Mouse (Mus musculus): ENCODE measurements around the gene Cdc14b.
A peak's percentile ranks its signal among the peaks of the same experiment; 100 is the strongest.

Cdc14b gene

GRCm38 (mm10) chr13:64178746-64179652 lies 96.1 kb downstream of the Cdc14b start:
- DNase-seq (ENCODE audit: low read depth in 1 of 2, low spot score in 2 of 2), result no peak

- DNase-seq (ENCODE audit: low read depth in 1 of 2, low spot score in 2 of 2), result no peak
Observed at GRCm38 (mm10) chr13:64178000-64178399, 97.1 kb downstream of the Cdc14b start.

- DNase-seq (ENCODE audit: low read depth in 1 of 2, low spot score in 2 of 2), result no peak
Observed at GRCm38 (mm10) chr13:64169746-64170145, 105.3 kb downstream of the Cdc14b start.

GRCm38 (mm10) chr13:64163147-64163715 lies 111.9 kb downstream of the Cdc14b start:
- DNase-seq (ENCODE audit: low read depth in 1 of 2, low spot score in 2 of 2), result no peak

DNA sequence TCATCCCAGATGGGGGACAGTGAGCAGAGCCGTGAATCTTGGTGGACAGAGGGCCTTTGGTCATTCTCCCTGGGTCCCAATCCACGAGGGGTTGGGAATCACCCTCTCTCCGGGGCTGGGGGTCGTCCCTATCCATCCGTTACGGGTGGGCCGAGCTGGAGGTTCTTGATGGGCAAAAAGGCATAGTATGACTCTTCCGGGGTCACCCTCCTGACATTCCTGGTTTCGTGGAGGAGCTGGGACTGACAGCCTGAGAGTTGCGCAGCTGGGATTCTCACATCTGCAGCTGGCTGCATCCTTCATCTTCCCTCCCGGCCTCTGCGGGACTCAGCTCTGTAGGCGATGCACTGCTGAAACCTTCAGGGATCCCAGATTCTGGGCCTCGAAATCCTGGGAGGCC lies 112.5 kb downstream of the Cdc14b start:
- DNase-seq (ENCODE audit: low read depth in 1 of 2, low spot score in 2 of 2), result no peak

GRCm38 (mm10) chr13:64161916-64162611 lies 113.0 kb downstream of the Cdc14b start:
- no peak for DNase-seq (ENCODE audit: low read depth in 1 of 2, low spot score in 2 of 2)

GRCm38 (mm10) chr13:64161548-64161915 lies 113.6 kb downstream of the Cdc14b start, which contains the start of gene Habp4:
TSS of gene Habp4 (plus strand) at chr13:64161824.
- DNase-seq (ENCODE audit: low read depth in 1 of 2, low spot score in 2 of 2), result peak; percentile 95 to 99

- no peak for DNase-seq (ENCODE audit: low read depth in 1 of 2, low spot score in 2 of 2)
Observed at GRCm38 (mm10) chr13:64156966-64157365, 118.1 kb downstream of the Cdc14b start.

GRCm38 (mm10) chr13:64155171-64155571 lies 119.9 kb downstream of the Cdc14b start:
- DNase-seq (ENCODE audit: low read depth in 1 of 2, low spot score in 2 of 2), result no peak

- no peak for DNase-seq (ENCODE audit: low read depth in 1 of 2, low spot score in 2 of 2)
Observed at GRCm38 (mm10) chr13:64154651-64155050, 120.4 kb downstream of the Cdc14b start.

DNA sequence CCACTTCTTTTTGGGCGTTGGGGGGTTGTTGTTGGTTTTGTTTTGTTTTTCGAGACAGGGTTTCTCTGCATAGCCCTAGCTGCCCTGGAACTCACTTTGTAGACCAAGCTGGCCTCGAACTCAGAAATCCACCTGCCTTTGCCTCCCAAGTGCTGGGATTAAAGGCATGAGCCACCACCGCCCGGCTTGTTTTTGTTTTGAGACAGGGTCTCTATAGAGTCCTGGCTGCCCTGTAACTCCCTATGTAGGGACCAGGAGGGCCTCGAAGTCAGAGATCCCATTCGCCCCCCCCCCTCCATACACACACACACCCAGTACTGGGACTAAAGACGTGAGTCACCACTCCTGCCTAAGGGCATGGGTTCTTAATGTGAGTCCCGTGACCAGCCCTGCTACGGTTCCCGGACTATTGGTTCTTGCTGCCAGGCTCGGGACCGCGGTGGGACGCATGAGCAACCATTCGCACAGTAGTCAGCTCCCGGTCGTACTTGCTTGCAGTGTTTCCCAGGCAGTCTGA lies 121.3 kb downstream of the Cdc14b start:
- peak in 1 of 2 experiments; percentile 33 for DNase-seq (ENCODE audit: low read depth in 1 of 2, low spot score in 2 of 2)

DNA sequence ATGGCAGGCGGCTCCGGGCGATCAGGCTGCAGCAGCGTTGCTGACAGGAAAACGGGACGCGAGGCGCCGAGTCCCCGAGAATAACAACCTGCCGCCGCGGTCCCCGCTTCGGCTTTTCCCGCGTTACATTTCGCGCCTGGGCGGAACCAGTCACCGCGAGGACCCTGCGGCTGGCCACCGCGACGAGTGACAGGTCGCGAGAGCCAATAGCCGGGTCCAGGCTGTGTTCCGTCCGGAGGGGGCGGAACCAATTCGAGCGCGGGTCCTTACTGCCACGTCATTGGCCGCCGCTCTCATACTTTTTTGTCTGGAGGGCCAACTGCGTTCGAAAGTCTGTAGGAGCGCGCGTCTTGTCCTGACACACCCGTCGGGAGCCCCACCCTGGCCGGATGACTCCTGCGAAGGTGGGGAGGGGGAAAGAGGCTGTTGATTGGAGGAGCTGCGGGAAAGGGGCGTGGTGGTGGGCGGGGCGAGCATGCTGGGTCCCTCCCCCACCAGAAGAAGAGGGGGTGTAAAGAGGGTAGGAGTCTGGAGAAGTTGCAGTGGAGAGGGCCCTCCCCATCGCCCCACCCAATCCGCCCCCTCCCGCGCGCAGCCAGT lies 121.9 kb downstream of the Cdc14b start, which contains the start of gene Zfp367:
Zfp367 (minus strand) TSS at position 120 of the 600 bp plus-strand sequence.
- DNase-seq (ENCODE audit: low read depth in 1 of 2, low spot score in 2 of 2), result peak; percentile 97 to 100

DNA sequence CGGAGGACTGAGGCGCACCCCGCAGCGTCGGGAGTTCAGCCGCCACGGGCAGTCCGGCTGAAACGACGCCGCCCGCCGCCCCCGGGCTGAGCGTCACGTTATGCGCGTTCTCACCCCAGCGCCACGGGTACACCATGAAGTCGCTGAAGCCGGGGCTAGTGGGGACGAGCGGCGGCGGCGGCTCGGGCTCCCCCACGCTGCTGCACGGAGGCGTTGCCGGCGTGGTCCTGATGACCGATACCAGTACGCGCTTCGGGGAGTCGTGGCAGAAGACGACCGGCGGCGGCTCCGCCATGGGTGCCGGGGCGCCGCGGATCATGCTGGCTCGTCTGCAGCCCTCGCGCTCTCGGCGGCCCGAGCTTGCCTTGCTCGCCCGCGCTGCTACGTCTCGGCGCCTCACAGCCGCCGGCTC lies 122.4 kb downstream of the Cdc14b start:
- no peak for DNase-seq (ENCODE audit: low read depth in 1 of 2, low spot score in 2 of 2)

DNA sequence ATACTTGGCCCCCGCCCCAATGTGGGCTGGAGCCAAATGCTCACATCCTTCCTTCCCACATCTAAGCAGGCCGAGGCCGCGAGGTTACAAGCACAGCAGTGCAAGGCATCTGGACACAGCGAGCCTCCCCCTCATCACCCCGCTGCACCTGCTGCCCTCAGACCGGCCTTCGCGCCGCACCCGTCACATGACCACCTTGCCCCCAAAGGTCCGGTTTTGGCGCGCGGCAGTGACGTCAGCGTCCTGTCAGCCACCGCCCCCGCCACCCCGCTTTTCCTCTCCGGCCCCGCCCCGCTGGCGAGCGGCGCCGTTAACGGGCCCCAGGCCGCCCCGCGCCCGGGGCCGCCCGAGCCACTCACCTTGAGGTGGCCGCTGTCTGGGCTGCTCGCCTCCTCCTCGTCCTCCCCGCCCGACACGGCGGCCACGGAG lies 122.8 kb downstream of the Cdc14b start:
- DNase-seq (ENCODE audit: low read depth in 1 of 2, low spot score in 2 of 2), result peak; percentile 55 to 80

- no peak for DNase-seq (ENCODE audit: low read depth in 1 of 2, low spot score in 2 of 2)
Observed at GRCm38 (mm10) chr13:64150121-64150520, 125.0 kb downstream of the Cdc14b start.

Data from monocyte, adult 2 months (primary cell).